Mouse (Mus musculus): ENCODE results near the gene Plxdc2. TPM values are rescaled to one million over a fixed set of nuclear protein-coding genes. Genes with fewer than 3 reads are reported as not detected.
"Not testable (repeated sequence)": the region's sequence is repeated elsewhere in the genome, so short reads cannot be mapped to it uniquely, and the experiment has no call there.

The Plxdc2 gene
- polyA plus RNA-seq, 1 experiment from 2014 or later, result 28.4 TPM

DNA sequence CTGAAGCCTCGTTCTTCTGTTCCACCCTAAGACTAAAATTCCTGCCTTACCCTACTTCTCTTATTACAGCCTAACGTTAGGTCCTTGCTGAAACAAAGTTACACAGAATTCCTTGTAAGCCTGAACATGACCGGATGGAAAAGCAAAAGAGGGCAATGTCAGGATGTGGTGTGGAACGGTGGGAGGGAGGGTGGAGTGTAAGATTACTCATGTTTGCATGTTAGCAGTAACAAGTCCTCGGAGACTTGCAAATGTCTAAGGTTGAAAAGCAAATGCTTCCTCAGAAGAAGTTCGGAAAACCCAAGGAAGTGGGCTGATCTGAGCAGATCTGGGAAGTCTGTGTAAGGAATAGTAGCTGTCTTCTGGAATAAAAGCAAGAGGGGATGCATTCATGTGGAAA lies 353.8 kb downstream of the Plxdc2 start:
- Histone ChIP-seq H3K27ac (replicated peaks) (no peak overlapping the region), H3K9me3 (no peaks in the 10 kb centered on the region), H3K9ac (no peak overlapping the region), H3K27me3 (no peaks in the 10 kb centered on the region), H3K4me1 (replicated peaks) (no peaks in the 10 kb centered on the region), H3K4me2 (no peak overlapping the region), H3K4me3 (no peak overlapping the region), H3K36me3 (no peaks in the 10 kb centered on the region)
- ATAC-seq (ENCODE audit: low read depth), result no peak
- 81% methylated on average over 6 of the region's 6 CpGs for WGBS

DNA sequence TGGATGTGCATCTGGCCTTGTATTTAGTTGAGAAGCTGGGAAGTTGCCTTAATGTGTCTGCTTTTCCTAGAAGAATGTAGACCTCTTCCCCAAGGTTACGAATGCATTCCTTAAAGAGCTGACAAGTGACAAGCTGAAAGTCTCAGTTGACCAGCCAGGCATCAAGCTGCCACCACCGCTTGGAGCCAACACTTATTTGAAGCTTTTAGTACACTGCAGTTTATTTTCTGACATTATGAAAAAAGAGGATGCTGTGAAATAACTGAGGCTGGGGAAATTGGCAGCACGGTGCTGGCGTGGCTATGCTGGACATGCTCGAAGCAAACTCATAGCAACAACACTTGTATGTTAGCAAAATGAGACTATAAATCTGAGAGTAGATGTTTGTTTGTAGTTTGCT lies 374.9 kb downstream of the Plxdc2 start:
- 88% methylated on average over 5 of the region's 5 CpGs for WGBS
- Histone ChIP-seq H3K27ac (replicated peaks) (no peak overlapping the region), H3K9ac (no peak overlapping the region), H3K4me3 (no peak overlapping the region), H3K9me3 (no peaks in the 10 kb centered on the region), H3K4me2 (no peak overlapping the region), H3K4me1 (replicated peaks) (no peaks in the 10 kb centered on the region), H3K27me3 (no peaks in the 10 kb centered on the region), H3K36me3 (no peaks in the 10 kb centered on the region)
- no peak for ATAC-seq (ENCODE audit: low read depth)

GRCm38 (mm10) chr2:16734381-16734780 lies 378.3 kb downstream of the Plxdc2 start:
- ATAC-seq (ENCODE audit: low read depth), result no peak
- no peak overlapping the region for H3K4me2 ChIP-seq
- H3K27me3 ChIP-seq, result no peaks in the 10 kb centered on the region
- H3K9me3 ChIP-seq, result no peaks in the 10 kb centered on the region
- H3K4me1 ChIP-seq (replicated peaks), result no peaks in the 10 kb centered on the region; the same call in 1 of the 2 replicates
- H3K9ac ChIP-seq, result no peak overlapping the region
- H3K4me3 ChIP-seq, result no peak overlapping the region
- no peaks in the 10 kb centered on the region for H3K36me3 ChIP-seq
- no peak overlapping the region for H3K27ac ChIP-seq (replicated peaks)
- 82% methylated on average over 2 of the region's 2 CpGs for WGBS

- H3K36me3 ChIP-seq, result no peaks in the 10 kb centered on the region
- no peak overlapping the region for H3K9ac ChIP-seq
- H3K4me1 ChIP-seq (replicated peaks), result no peaks in the 10 kb centered on the region; the same call in 1 of the 2 replicates
- no peaks in the 10 kb centered on the region for H3K27me3 ChIP-seq
- no peak overlapping the region for H3K27ac ChIP-seq (replicated peaks)
- H3K4me2 ChIP-seq, result no peak overlapping the region
- H3K4me3 ChIP-seq, result no peak overlapping the region
- no peak for ATAC-seq (ENCODE audit: low read depth)
- H3K9me3 ChIP-seq, result no peaks in the 10 kb centered on the region
- 21% methylated on average over 8 of the region's 8 CpGs for WGBS
These were observed 382.1 kb downstream of the Plxdc2 start for GRCm38 (mm10) chr2:16738241-16738640.

DNA sequence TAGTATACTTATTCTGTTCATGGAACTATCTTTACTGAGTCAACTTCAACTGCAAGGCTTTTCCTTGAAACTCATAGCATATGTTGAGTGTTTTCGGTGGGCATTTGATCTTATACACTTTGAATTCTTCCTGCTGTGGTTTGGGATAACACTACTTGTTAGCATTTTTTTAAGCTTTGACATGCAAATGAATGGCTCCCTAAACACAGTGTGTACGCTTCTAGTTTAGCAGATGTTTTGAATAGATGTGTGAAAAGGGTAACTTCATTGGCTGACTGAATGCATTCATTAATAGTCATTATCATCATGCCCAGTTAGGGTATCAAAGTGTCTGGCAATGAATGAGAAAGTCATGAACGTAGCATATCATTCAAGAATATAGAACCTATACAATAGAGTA lies 385.7 kb downstream of the Plxdc2 start:
- Histone ChIP-seq H3K4me3 (no peak overlapping the region), H3K9me3 (no peaks in the 10 kb centered on the region), H3K27me3 (no peaks in the 10 kb centered on the region), H3K4me2 (no peak overlapping the region), H3K27ac (replicated peaks) (no peak overlapping the region), H3K36me3 (no peaks in the 10 kb centered on the region), H3K9ac (no peak overlapping the region), H3K4me1 (replicated peaks) (no peaks in the 10 kb centered on the region; the same call in 1 of the 2 replicates)
- 51% methylated on average over 3 of the region's 3 CpGs for WGBS
- ATAC-seq (ENCODE audit: low read depth), result no peak

GRCm38 (mm10) chr2:16743568-16743967 lies 387.5 kb downstream of the Plxdc2 start:
- no peak overlapping the region for H3K27ac ChIP-seq (replicated peaks)
- H3K36me3 ChIP-seq, result no peaks in the 10 kb centered on the region
- 61% methylated on average over 3 of the region's 3 CpGs for WGBS
- H3K27me3 ChIP-seq, result no peaks in the 10 kb centered on the region
- H3K4me1 ChIP-seq (replicated peaks), result no peaks in the 10 kb centered on the region
- no peak overlapping the region for H3K4me2 ChIP-seq
- ATAC-seq (ENCODE audit: low read depth), result peak; percentile 43; the same call in 1 of the 2 replicates
- H3K9ac ChIP-seq, result no peak overlapping the region
- no peak overlapping the region for H3K4me3 ChIP-seq
- H3K9me3 ChIP-seq, result no peaks in the 10 kb centered on the region

DNA sequence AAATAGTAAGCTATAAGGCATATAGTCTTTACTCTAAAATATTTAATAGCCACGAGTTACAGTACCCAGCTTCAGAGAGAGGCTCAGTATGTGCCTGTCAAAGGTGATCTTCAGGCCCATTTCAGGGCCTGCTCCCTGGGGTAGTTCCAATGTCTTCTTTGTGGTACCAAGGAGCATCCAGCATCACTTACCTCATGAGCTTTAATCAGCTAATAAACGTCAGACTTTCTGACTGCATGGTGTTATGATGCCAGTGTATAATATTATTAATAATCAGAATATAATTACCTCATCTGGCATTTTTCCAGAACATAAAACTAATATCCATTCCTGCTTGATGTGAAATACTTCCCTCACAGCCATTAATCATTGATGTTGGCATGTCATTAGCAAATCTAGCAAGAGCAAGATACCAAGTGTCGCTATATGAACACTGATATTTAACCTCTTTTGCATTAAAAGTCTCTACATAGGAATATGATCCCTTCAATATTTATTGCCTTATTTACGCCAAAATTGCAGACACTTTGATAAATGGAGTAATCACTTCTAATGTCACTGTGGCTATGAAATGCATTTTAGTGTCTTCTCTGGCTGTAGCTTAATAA lies 393.3 kb downstream of the Plxdc2 start:
- peak; percentile 76 for ATAC-seq (ENCODE audit: low read depth)
- no peaks in the 10 kb centered on the region for H3K4me1 ChIP-seq (replicated peaks)
- H3K27ac ChIP-seq (replicated peaks), result no peak overlapping the region
- no peak overlapping the region for H3K4me2 ChIP-seq
- H3K27me3 ChIP-seq, result no peaks in the 10 kb centered on the region
- H3K4me3 ChIP-seq, result no peak overlapping the region
- WGBS, result 66% methylated on average over 4 of the region's 4 CpGs
- no peak overlapping the region for H3K9ac ChIP-seq
- H3K36me3 ChIP-seq, result no peaks in the 10 kb centered on the region
- H3K9me3 ChIP-seq, result no peaks in the 10 kb centered on the region

DNA sequence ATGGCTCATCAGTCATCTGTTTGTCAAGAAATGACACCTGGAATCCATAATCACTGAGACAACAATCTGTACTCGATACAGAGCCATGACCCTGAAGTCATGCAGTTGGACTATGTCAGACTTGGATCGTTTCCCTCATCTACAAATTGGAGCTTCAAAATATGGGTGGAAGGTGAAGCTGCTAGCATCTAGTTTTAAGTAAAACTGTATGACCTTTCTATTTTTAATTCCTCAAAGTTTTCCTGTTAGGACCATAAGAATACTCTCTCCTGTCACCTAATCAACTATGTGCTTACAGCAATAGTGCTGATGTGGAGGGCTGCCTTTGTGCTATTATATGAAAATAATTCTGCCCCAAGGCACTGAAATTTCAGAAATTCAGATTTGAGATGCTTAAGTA lies 401.1 kb downstream of the Plxdc2 start:
- Histone ChIP-seq H3K9me3 (no peaks in the 10 kb centered on the region), H3K4me2 (no peak overlapping the region), H3K9ac (no peak overlapping the region), H3K27ac (replicated peaks) (no peak overlapping the region), H3K4me3 (no peak overlapping the region), H3K27me3 (no peaks in the 10 kb centered on the region), H3K36me3 (no peaks in the 10 kb centered on the region), H3K4me1 (replicated peaks) (no peaks in the 10 kb centered on the region)
- ATAC-seq (ENCODE audit: low read depth), result no peak
- 90% methylated on average over 2 of the region's 2 CpGs for WGBS

- ATAC-seq (ENCODE audit: low read depth), result no peak
- H3K9ac ChIP-seq, result no peak overlapping the region
- H3K27ac ChIP-seq (replicated peaks), result no peak overlapping the region
- WGBS, result 95% methylated on average over 2 of the region's 2 CpGs
- H3K4me2 ChIP-seq, result no peak overlapping the region
- no peaks in the 10 kb centered on the region for H3K36me3 ChIP-seq
- no peaks in the 10 kb centered on the region for H3K9me3 ChIP-seq
- H3K4me3 ChIP-seq, result no peak overlapping the region
- H3K27me3 ChIP-seq, result no peaks in the 10 kb centered on the region
- no peaks in the 10 kb centered on the region for H3K4me1 ChIP-seq (replicated peaks)
These were observed 403.7 kb downstream of the Plxdc2 start for GRCm38 (mm10) chr2:16759766-16760165.

DNA sequence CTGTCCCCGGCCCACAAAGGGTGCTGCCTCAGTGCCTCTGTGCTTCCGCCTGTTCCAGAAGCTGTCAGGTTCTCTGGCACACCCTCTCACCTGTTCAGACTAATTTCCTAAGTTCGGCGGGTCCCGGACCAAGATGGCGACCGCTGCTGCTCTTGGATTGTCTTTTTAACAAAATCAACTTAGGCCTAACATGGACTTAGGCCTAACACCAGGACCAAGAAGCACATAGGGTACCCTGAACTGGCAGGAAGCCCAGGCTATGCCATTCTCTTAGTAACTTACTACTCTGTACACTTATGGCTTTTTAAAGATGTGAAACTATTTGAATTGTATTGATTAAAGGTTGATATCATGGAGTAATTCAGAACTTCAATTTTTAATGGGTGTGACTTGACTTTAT lies 413.0 kb downstream of the Plxdc2 start:
- not testable (repeated sequence) for ATAC-seq (ENCODE audit: low read depth); H3K4me2 ChIP-seq; H3K4me3 ChIP-seq; H3K36me3 ChIP-seq; H3K9ac ChIP-seq; H3K27me3 ChIP-seq; H3K27ac ChIP-seq (replicated peaks); H3K9me3 ChIP-seq
- WGBS, result 99% methylated on average over 5 of the region's 7 CpGs
- H3K4me1 ChIP-seq (replicated peaks), result peaks cover 16% of the 10 kb centered on the region

- Histone ChIP-seq H3K27ac (replicated peaks) (peak overlapping the region; percentile 38), H3K27me3 (no peaks in the 10 kb centered on the region), H3K9me3 (no peaks in the 10 kb centered on the region), H3K4me3 (no peak overlapping the region), H3K4me1 (replicated peaks) (peaks cover 18% of the 10 kb centered on the region), H3K9ac (no peak overlapping the region), H3K36me3 (no peaks in the 10 kb centered on the region), H3K4me2 (no peak overlapping the region)
- peak; percentile 67 for ATAC-seq (ENCODE audit: low read depth)
- WGBS, result 15% methylated on average over 1 of the region's 1 CpGs
These were observed 417.5 kb downstream of the Plxdc2 start for GRCm38 (mm10) chr2:16773398-16774113.

DNA sequence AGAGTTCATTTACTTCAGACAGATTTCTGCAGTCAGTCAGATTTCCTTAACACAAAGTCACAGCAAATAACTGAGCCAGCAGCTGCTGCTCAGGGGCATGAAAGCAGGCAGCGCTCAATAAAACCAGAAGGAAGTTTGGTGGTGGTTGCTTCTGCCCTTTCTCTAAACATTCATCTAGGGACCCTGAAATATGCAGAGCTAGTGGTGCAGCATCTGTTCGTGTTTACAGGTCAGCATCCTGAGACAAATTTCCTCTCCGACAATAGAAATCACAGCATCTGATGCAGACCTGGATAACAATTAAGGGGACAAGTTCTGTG lies 418.0 kb downstream of the Plxdc2 start:
- Histone ChIP-seq H3K27ac (replicated peaks) (peak overlapping the region; percentile 38), H3K4me1 (replicated peaks) (peaks cover 18% of the 10 kb centered on the region), H3K36me3 (no peaks in the 10 kb centered on the region), H3K4me3 (no peak overlapping the region), H3K4me2 (no peak overlapping the region), H3K9ac (no peak overlapping the region), H3K27me3 (no peaks in the 10 kb centered on the region), H3K9me3 (no peaks in the 10 kb centered on the region)
- WGBS, result 47% methylated on average over 3 of the region's 3 CpGs
- 0 out of 2 replicates have a peak, but pooled peaks have one; percentile 8 for ATAC-seq (ENCODE audit: low read depth)

- H3K36me3 ChIP-seq, result no peaks in the 10 kb centered on the region
- ATAC-seq (ENCODE audit: low read depth), result no peak
- no peak overlapping the region for H3K9ac ChIP-seq
- no peak overlapping the region for H3K4me3 ChIP-seq
- no peaks in the 10 kb centered on the region for H3K27me3 ChIP-seq
- no peak overlapping the region for H3K4me2 ChIP-seq
- H3K4me1 ChIP-seq (replicated peaks), result no peaks in the 10 kb centered on the region
- no peak overlapping the region for H3K27ac ChIP-seq (replicated peaks)
- H3K9me3 ChIP-seq, result no peaks in the 10 kb centered on the region
These were observed 439.2 kb downstream of the Plxdc2 start for GRCm38 (mm10) chr2:16795283-16795682.
